Mouse (Mus musculus): ENCODE results near the gene Dlx1. TPM values are rescaled to one million over a fixed set of nuclear protein-coding genes. Genes with fewer than 3 reads are reported as not detected.

Gene Dlx1
- polyA plus RNA-seq, 1 experiment from 2014 or later: not detected

DNA sequence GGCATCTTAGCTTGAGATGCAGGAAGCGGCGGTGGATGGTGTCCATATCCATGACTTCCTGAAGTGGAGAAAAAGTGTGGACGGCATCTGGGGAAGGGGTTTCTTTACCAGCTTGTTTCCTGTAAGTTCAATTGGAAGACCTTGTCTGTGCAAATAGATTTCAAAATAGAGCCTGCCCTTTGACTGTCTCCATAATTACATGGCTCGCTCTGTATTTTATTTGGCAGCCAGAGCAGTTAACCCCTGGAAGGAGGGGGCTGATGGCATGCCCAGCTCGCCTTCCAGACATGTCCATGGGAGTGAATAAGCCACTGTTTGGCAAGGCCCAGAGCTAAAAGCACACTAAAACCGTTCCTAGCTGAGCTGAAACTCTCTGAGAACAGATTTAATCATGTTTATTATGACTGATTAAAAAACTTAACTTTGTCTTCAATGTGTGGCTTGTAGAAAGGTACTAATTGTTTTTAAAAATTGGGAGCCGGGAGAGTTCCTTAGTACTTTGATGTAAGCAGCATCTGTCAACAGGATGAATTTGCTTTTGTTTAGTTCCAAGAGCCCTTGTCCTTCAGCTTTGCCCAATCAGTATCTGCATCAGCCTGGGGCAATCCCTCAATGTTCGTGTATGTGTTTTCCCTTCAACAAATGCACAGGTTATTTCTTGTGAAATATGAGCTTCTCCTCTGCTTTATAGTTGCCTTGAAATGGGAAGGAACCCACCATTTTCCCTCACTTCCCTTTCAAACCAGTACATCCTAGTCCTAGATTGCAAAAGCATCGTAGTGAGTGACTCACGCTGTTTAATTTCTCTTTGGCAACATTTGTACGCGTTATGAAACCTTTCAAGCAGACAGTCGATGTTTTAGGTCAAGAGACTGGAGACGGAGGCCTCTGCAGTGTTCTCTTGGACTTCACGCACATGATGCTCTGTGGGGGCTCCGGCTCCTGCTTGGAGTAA lies 28.4 kb upstream of the Dlx1 start:
- ATAC-seq (ENCODE audit: low FRiP score, low TSS enrichment): no peak
- Histone ChIP-seq H3K27me3 (ENCODE audit: insufficient read depth, low read length) (no peaks in the 10 kb centered on the region), H3K4me1 (ENCODE audit: insufficient read depth, low read length) (peaks cover 5% of the 10 kb centered on the region; the same call in 1 of the 2 replicates), H3K4me3 (ENCODE audit: low read length) (no peak overlapping the region), H3K9me3 (ENCODE audit: low read length) (no peaks in the 10 kb centered on the region), H3K9ac (replicated peaks; ENCODE audit: low read length) (no peak overlapping the region), H3K36me3 (ENCODE audit: insufficient read depth, low read length) (no peaks in the 10 kb centered on the region), H3K4me2 (replicated peaks; ENCODE audit: low read depth, low read length) (no peak overlapping the region), H3K27ac (ENCODE audit: low read length) (no peak overlapping the region)
- WGBS: 63% methylated on average over 16 of the region's 16 CpGs

DNA sequence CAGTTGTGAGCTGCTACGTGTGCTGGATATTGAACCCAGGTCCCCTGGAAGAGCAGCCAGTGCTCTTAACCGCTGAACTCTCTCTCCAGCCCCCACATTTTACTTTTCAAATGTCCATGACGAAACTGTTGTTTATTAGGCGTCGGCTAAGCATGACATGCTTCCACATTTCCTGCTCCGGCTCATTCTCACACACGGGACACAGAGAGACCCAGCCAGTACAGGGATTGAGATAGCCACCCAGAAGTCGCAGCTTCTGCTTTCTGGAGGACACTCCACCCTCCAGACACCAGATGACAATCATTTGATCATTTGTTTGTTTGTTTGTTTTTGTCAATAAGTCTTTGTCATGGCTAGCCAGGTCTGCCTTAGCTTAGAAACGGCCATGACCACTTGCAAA lies 23.1 kb upstream of the Dlx1 start:
- no peak for ATAC-seq (ENCODE audit: low FRiP score, low TSS enrichment)
- Histone ChIP-seq H3K9me3 (ENCODE audit: low read length) (no peaks in the 10 kb centered on the region), H3K4me3 (ENCODE audit: low read length) (no peak overlapping the region), H3K4me2 (replicated peaks; ENCODE audit: low read depth, low read length) (no peak overlapping the region), H3K27me3 (ENCODE audit: insufficient read depth, low read length) (no peaks in the 10 kb centered on the region), H3K27ac (ENCODE audit: low read length) (no peak overlapping the region), H3K36me3 (ENCODE audit: insufficient read depth, low read length) (no peaks in the 10 kb centered on the region), H3K4me1 (ENCODE audit: insufficient read depth, low read length) (no peaks in the 10 kb centered on the region), H3K9ac (replicated peaks; ENCODE audit: low read length) (no peak overlapping the region)
- WGBS: 57% methylated on average over 9 of the region's 9 CpGs

DNA sequence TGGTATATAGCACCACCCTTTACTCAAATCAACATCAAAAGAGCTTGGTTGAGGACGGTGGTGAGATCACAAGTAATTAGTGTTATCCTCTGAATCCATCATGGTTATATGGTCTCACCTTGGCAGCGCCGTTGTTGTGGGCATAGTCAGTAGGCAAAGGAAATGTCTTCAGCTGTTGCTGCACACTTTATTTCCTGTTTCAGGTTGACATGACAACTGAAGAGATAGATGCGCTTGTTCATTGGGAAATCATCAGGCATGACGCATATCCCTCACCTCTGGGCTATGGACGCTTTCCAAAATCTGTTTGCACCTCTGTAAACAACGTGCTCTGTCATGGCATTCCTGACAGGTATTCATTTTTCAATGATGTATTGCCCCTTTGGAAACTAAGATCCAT lies 16.7 kb upstream of the Dlx1 start:
- H3K9ac ChIP-seq (replicated peaks; ENCODE audit: low read length): no peak overlapping the region
- H3K4me1 ChIP-seq (ENCODE audit: insufficient read depth, low read length): no peaks in the 10 kb centered on the region
- no peak overlapping the region for H3K4me2 ChIP-seq (replicated peaks; ENCODE audit: low read depth, low read length)
- no peak overlapping the region for H3K4me3 ChIP-seq (ENCODE audit: low read length)
- no peak for ATAC-seq (ENCODE audit: low FRiP score, low TSS enrichment)
- 79% methylated on average over 7 of the region's 7 CpGs for WGBS
- H3K27me3 ChIP-seq (ENCODE audit: insufficient read depth, low read length): no peaks in the 10 kb centered on the region
- no peak overlapping the region for H3K27ac ChIP-seq (ENCODE audit: low read length)
- no peaks in the 10 kb centered on the region for H3K36me3 ChIP-seq (ENCODE audit: insufficient read depth, low read length)
- no peaks in the 10 kb centered on the region for H3K9me3 ChIP-seq (ENCODE audit: low read length)

GRCm38 (mm10) chr2:71512326-71512725 lies 15.6 kb upstream of the Dlx1 start:
- WGBS: 84% methylated on average over 9 of the region's 9 CpGs
- no peak for ATAC-seq (ENCODE audit: low FRiP score, low TSS enrichment)
- Histone ChIP-seq H3K4me3 (ENCODE audit: low read length) (no peak overlapping the region), H3K4me2 (replicated peaks; ENCODE audit: low read depth, low read length) (no peak overlapping the region), H3K27ac (ENCODE audit: low read length) (no peak overlapping the region), H3K9me3 (ENCODE audit: low read length) (no peaks in the 10 kb centered on the region), H3K36me3 (ENCODE audit: insufficient read depth, low read length) (no peaks in the 10 kb centered on the region), H3K9ac (replicated peaks; ENCODE audit: low read length) (no peak overlapping the region), H3K4me1 (ENCODE audit: insufficient read depth, low read length) (no peaks in the 10 kb centered on the region), H3K27me3 (ENCODE audit: insufficient read depth, low read length) (no peaks in the 10 kb centered on the region)

DNA sequence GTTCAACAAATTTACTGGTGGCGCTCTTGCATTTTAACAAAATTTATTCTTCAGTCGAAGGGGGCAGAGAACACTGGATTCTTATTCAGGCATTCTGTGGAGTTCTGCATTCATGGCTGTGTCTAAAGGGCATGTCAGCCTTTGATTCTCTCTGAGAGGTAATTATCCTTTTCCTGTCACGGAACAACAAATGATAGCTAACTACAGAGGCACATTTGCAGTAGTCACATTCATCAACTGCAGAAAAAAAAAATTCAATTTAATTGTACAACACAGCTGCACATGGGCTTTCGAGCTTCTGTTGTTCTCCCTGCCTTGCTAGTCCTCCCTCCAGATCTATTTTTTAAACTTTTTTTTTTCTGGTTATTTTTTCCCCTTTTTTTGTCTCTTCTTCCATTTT lies 10.9 kb upstream of the Dlx1 start:
- Histone ChIP-seq H3K27ac (ENCODE audit: low read length) (no peak overlapping the region), H3K4me3 (ENCODE audit: low read length) (no peak overlapping the region), H3K27me3 (ENCODE audit: insufficient read depth, low read length) (peaks cover 8% of the 10 kb centered on the region; the same call in 1 of the 2 replicates), H3K4me1 (ENCODE audit: insufficient read depth, low read length) (no peaks in the 10 kb centered on the region), H3K9ac (replicated peaks; ENCODE audit: low read length) (no peak overlapping the region), H3K4me2 (replicated peaks; ENCODE audit: low read depth, low read length) (no peak overlapping the region), H3K36me3 (ENCODE audit: insufficient read depth, low read length) (no peaks in the 10 kb centered on the region), H3K9me3 (ENCODE audit: low read length) (no peaks in the 10 kb centered on the region)
- ATAC-seq (ENCODE audit: low FRiP score, low TSS enrichment): no peak
- 67% methylated on average over 4 of the region's 4 CpGs for WGBS

DNA sequence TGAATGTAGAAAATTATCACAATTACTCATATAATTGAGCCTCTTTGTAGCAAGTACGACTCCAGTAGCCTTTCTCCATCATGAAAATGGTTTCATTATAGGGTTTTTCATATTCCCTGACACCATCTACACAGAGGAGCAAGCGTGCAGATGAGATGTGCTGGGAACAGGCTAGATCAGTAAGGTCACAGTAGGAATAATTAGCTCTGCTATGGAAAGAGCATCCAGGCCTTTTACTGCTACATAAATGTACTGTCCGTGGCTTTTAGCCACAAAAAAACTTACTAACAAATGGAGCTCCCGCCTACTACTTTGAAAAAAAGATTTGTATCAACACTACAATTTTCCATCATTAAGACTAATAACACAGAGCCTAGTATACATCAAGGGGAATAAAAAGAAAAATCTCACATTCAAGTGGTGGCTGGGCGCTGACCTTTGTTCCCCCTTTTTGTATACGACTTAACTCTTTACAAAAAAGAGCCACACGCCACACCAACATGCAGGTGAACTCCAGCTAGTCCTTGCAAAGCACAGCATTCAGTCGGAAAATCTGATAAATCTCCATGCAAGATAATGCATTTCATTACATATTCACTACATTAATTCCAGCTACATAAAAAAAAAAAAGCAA lies 10.3 kb upstream of the Dlx1 start:
- ATAC-seq (ENCODE audit: low FRiP score, low TSS enrichment): no peak
- Histone ChIP-seq H3K27me3 (ENCODE audit: insufficient read depth, low read length) (peaks cover 10% of the 10 kb centered on the region), H3K9ac (replicated peaks; ENCODE audit: low read length) (no peak overlapping the region), H3K4me1 (ENCODE audit: insufficient read depth, low read length) (no peaks in the 10 kb centered on the region), H3K4me2 (replicated peaks; ENCODE audit: low read depth, low read length) (no peak overlapping the region), H3K4me3 (ENCODE audit: low read length) (no peak overlapping the region), H3K27ac (ENCODE audit: low read length) (no peak overlapping the region), H3K9me3 (ENCODE audit: low read length) (no peaks in the 10 kb centered on the region), H3K36me3 (ENCODE audit: insufficient read depth, low read length) (no peaks in the 10 kb centered on the region)
- 78% methylated on average over 8 of the region's 8 CpGs for WGBS

DNA sequence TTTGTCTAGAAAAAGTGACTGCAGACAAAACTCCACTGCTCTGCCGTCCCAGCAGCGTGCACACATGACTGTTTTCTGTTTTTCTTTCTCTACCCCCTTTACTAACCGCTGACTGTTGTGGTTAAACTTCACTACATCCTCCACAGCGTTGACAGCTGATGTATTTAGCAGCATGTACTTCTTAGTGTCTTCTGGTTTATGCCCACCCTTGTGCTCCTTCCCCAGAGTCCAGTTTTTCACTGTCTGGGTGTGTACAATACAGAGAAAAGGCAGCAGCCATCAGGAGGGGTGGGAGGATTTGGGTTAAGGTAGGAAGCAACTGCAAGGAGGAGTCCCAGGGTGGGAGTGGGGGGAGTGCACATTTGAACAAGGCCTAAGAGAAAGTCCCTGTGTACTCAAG lies 5.0 kb upstream of the Dlx1 start:
- Histone ChIP-seq H3K4me3 (ENCODE audit: low read length) (no peak overlapping the region), H3K9me3 (ENCODE audit: low read length) (no peaks in the 10 kb centered on the region), H3K27ac (ENCODE audit: low read length) (no peak overlapping the region), H3K4me2 (replicated peaks; ENCODE audit: low read depth, low read length) (no peak overlapping the region), H3K9ac (replicated peaks; ENCODE audit: low read length) (no peak overlapping the region), H3K27me3 (ENCODE audit: insufficient read depth, low read length) (peaks cover 62% of the 10 kb centered on the region), H3K36me3 (ENCODE audit: insufficient read depth, low read length) (no peaks in the 10 kb centered on the region), H3K4me1 (ENCODE audit: insufficient read depth, low read length) (no peaks in the 10 kb centered on the region)
- ATAC-seq (ENCODE audit: low FRiP score, low TSS enrichment): no peak
- WGBS: 43% methylated on average over 4 of the region's 4 CpGs

GRCm38 (mm10) chr2:71523431-71523830 lies 4.5 kb upstream of the Dlx1 start:
- 64% methylated on average over 4 of the region's 4 CpGs for WGBS
- Histone ChIP-seq H3K36me3 (ENCODE audit: insufficient read depth, low read length) (no peaks in the 10 kb centered on the region), H3K27ac (ENCODE audit: low read length) (no peak overlapping the region), H3K4me1 (ENCODE audit: insufficient read depth, low read length) (no peaks in the 10 kb centered on the region), H3K4me2 (replicated peaks; ENCODE audit: low read depth, low read length) (no peak overlapping the region), H3K9ac (replicated peaks; ENCODE audit: low read length) (no peak overlapping the region), H3K27me3 (ENCODE audit: insufficient read depth, low read length) (peaks cover 67% of the 10 kb centered on the region), H3K4me3 (ENCODE audit: low read length) (no peak overlapping the region), H3K9me3 (ENCODE audit: low read length) (no peaks in the 10 kb centered on the region)
- no peak for ATAC-seq (ENCODE audit: low FRiP score, low TSS enrichment)

DNA sequence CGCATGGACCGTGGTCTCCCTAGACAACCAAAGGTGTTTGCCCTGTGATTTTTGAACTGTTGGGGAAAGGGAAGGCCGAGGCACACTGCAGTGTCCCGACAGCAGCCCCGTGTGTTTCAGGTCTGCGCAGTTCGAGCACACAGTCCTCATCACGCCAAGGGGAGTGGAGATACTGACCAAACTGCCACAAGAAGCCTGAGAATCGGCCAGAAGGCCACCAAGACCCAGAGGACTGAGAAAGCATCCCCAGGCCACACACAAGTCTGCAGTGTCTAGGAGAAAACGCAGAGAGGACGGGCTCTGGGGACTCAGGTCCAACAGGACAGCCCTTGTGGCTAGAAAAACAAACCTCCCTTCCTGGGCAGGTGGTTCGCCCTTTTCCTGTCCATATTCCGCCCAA lies 3.1 kb upstream of the Dlx1 start:
- Histone ChIP-seq H3K4me3 (ENCODE audit: low read length) (no peak overlapping the region), H3K36me3 (ENCODE audit: insufficient read depth, low read length) (no peaks in the 10 kb centered on the region), H3K4me2 (replicated peaks; ENCODE audit: low read depth, low read length) (no peak overlapping the region), H3K27ac (ENCODE audit: low read length) (no peak overlapping the region), H3K9me3 (ENCODE audit: low read length) (no peaks in the 10 kb centered on the region), H3K9ac (replicated peaks; ENCODE audit: low read length) (no peak overlapping the region), H3K4me1 (ENCODE audit: insufficient read depth, low read length) (peaks cover 11% of the 10 kb centered on the region), H3K27me3 (ENCODE audit: insufficient read depth, low read length) (peaks cover 80% of the 10 kb centered on the region)
- 32% methylated on average over 13 of the region's 13 CpGs for WGBS
- no peak for ATAC-seq (ENCODE audit: low FRiP score, low TSS enrichment)
